Mouse (Mus musculus) layer of hippocampus, adult 9-10 months (tissue): Measurements from ENCODE around the gene Smpdl3a.

Experiments
- DNase-seq: peaks from one replicate; pipeline ENCODE4 v3.0.0; 2022; ENCODE audit warnings: low spot score

Gene Smpdl3a

GRCm38 (mm10) chr10:57822473-57822872 lies 28.3 kb downstream of the Smpdl3a start:
- peak; percentile 62 for DNase-seq

DNA sequence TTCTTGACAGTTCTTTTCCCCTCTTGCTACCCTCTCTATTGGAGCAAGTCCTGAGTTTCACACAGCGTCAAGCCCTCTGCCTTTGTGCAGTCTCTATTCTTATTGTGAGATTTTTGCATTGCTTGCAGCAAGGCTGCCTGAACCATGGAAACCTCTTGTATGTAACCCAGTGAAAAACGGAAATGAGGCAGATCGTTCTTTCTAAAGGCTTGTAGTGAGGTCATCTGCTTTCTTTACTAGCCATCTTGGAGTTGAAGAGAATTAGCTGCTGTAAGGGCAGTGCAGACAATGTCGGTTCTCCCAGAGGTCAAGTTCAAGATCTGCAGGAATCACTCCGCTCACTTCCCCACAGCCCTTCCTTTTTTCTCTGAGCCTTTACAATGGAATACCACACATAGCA lies 34.5 kb downstream of the Smpdl3a start:
- no peak for DNase-seq

DNA sequence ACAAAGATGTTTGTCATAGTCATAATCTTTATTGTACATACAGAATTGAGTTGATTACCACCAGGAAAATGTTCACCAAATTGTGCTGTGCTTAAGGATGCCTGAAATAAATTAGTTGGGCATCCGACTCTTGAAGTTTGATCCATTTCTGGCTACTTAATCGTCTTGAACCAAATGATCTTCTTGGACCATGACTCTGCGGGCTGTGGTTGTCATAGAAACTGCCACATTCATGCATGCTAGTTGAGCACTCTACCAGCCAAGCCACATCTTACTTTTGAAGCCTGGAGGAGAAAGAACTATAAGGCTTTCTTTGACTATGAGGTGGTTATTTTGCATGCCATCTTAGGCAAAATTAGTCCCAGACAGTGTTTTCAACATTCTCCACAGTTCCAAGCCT lies 35.5 kb downstream of the Smpdl3a start:
- DNase-seq: no peak

DNA sequence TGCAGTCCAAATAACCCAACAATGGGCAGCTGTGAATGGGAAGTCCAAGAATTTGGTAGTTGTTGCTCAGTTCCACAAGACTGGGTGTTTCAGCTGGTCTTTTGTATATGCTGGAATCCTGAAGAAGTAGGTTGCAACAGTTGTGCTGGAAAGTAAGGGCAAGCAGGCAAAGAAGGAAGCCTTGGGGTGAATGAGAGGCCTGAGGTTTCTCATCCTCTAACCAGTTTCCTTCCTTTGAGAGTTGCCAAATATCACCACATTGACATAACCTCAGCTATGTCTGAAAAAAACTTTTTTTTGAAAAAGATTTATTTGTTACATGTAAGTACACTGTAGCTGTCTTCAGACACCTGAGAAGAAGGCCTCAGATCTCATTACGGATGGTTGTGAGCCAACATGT lies 41.0 kb downstream of the Smpdl3a start:
- no peak for DNase-seq

GRCm38 (mm10) chr10:57835982-57836381 lies 41.8 kb downstream of the Smpdl3a start:
- DNase-seq: no peak

DNA sequence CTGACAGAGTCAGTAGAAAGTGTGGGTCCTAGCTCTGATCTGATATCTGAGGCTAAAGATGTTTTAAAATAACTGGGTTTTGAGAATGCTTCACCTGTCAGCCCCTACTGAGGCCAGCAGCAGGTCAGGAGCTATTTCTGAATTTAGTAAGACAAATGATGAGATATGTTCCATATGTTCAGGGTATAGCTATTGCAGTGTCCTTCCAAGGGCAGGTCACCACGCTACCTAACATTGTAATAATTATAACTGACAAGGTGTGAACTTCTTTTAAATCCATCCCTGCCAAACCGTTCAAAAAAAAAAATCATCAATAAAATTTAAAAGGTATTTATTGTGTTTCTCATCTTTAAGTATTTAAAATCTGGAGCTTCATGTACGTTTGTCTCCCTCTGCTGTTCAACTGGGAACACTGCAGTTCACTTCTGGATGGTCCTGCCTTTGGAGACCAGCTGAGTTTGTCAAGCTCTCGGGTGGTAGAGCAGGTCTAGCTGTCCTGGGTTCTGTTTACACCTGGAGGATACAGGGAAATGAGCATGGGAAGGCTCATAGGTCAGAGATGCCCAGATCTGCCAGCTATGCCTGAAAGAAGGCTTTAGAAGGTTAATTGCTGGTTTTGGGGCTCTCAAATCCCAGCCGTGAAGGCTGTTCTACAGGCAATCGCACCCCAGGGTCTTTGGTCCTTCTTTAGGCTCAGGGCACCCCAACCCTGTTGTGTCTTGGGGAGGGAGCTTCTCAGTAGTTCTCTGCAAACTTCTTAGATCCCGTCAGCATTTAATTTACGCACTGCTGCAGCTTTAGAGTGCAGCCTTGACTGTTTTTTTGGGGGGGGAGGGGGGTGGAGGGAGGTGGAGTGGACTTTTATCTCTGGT lies 47.7 kb downstream of the Smpdl3a start:
- DNase-seq: peak; percentile 78

DNA sequence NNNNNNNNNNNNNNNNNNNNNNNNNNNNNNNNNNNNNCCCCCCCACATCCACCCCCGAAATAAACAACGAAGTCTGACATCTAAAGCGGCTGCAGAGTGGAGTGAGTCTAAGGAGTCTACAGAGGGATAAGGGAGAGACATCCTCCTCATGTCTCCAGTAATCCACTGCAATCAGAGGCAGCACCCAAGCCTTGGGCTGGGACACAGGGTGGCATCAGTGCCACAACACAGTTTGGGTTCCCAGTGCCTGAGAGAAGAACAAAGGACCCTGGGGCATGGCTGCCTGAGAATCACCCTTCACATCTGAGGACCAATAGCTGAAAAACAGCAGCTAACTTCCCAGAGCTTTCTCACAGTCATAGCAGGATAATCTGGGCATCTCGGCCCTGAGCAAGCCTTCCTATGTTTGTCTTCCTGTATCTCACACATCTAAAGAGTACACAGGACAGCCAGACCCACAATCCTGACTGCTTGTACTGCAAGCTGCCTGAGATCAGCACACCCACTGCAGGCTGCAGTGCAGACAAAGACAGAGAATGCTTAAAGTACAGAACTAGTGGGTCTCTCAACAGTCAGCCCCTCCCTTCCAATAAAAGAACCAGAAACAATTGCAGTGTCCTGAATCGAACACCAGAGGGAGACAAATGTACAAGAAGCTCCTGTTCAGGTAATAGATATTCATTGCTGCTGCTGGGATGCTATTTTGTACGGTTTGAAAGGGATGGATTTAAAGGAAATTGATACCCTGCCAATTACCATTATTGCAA lies 54.0 kb downstream of the Smpdl3a start:
- DNase-seq: peak; percentile 17
